Mouse (Mus musculus) kidney, adult 2 months (tissue): Measurements from ENCODE around the gene Scube3. TPM values are rescaled to one million over a fixed set of nuclear protein-coding genes. Genes with fewer than 3 reads are reported as not detected.

Experiments
- DNase-seq: peaks from one replicate; pipeline ENCODE4 v3.0.0; 2021
- H3K27ac ChIP-seq: fragments of 200-500 bp; 2 replicates; pipeline ENCODE4 v1.5.1; 2012; ENCODE audit warnings: low read depth, low read length, control low read depth, inconsistent platforms; ENCODE audit not compliant: insufficient read depth
- H3K27me3 ChIP-seq: fragments of 200-500 bp; replicated peaks from 2 replicates; pipeline ENCODE4 v1.6.1; 2012; ENCODE audit warnings: mild to moderate bottlenecking, moderate library complexity, low read length, inconsistent platforms; ENCODE audit not compliant: control insufficient read depth, insufficient read depth
- H3K36me3 ChIP-seq: fragments of 200-500 bp; 2 replicates; pipeline ENCODE4 v1.6.1; 2012; ENCODE audit warnings: mild to moderate bottlenecking, moderate library complexity, low read length, inconsistent platforms; ENCODE audit not compliant: control insufficient read depth, insufficient read depth
- H3K4me1 ChIP-seq: fragments of 200-500 bp; 2 replicates; pipeline ENCODE4 v1.6.1; 2011; ENCODE audit warnings: low read length; ENCODE audit not compliant: control insufficient read depth, insufficient read depth
- H3K4me3 ChIP-seq: fragments of 200-500 bp; 2 replicates; pipeline ENCODE4 v1.5.1; 2011; ENCODE audit warnings: mild to moderate bottlenecking, low read depth, low read length, control low read depth; ENCODE audit not compliant: insufficient read depth
- CTCF ChIP-seq: fragments of 200-500 bp; conservative IDR thresholded peaks from 2 replicates; pipeline ENCODE4 v1.5.1; 2011; ENCODE audit warnings: low read depth, mild to moderate bottlenecking, control low read depth, low read length, moderate library complexity, mixed read lengths; ENCODE audit not compliant: insufficient read depth, insufficient read length
- POLR2A ChIP-seq: fragments of 200-500 bp; IDR thresholded peaks from one replicate; pipeline ENCODE4 v1.6.1; 2011; ENCODE audit warnings: low read depth, low read length, control low read depth
- WGBS: fragments of 180-500 bp; shearing (Covaris S2); methylation state at CpG from one replicate; pipeline ENCODE4 v1.1.7; 2018; 5-methylcytosine and 5-hydroxymethylcytosine counted together
- polyA plus RNA-seq: library from polyadenylated mRNA; depleted of rRNA; stranded (reverse); fragments of >200 nt; gene quantifications from 2 replicates; pipeline ENCODE4 v1.2.3, GENCODE M21; 2012

Gene Scube3
- polyA plus RNA-seq, 1 experiment: 2.4 TPM

DNA sequence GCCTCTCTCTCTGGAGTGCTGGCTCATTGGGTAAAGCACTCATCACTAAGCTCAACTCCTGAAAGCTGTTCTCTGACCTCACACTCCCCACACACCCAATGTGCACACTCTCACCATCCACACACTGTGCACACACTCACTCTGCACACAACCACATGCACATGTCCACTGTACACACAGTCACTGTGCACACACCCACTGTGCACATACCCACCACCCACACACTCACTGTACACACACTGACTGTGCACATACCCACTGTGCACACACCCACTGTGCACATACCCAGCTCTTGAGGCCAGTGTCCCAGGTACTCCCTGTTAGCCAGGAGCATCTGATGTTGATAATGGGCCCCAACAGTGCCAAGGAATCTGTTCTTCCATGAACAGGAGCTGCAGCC lies 10.8 kb upstream of the Scube3 start:
- Histone ChIP-seq H3K4me1 (no peaks in the 10 kb centered on the region), H3K36me3 (no peaks in the 10 kb centered on the region), H3K27me3 (no peaks in the 10 kb centered on the region), H3K27ac (no peak overlapping the region), H3K4me3 (no peak overlapping the region)
- no peak for DNase-seq
- no peak for TF ChIP-seq POLR2A
- no peak for TF ChIP-seq CTCF

DNA sequence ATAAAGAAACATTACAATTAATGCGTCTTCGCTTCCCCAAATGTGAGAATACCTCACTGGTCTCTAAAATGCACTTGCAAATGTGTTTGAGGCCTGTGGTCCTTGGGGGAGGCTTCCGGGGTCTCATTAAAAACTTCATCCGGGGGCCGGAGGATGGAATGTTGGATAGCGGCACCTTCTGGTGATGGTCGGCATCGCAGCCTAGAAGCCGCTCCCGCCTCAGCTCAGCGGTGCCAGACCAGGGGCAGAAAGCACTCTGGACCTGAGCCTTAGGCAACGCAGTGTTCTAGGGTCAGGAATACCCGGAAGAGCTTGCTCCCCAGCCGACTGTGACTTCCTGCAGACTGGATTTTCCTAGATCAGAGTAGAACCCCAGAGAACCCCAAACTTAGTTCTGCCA lies 8.7 kb upstream of the Scube3 start:
- no peak for TF ChIP-seq POLR2A
- peak; percentile 70 for TF ChIP-seq CTCF
- Histone ChIP-seq H3K27me3 (no peaks in the 10 kb centered on the region), H3K4me1 (no peaks in the 10 kb centered on the region), H3K4me3 (no peak overlapping the region), H3K27ac (no peak overlapping the region), H3K36me3 (no peaks in the 10 kb centered on the region)
- 6% methylated on average over 14 of the region's 14 CpGs for WGBS
- peak; percentile 57 for DNase-seq

DNA sequence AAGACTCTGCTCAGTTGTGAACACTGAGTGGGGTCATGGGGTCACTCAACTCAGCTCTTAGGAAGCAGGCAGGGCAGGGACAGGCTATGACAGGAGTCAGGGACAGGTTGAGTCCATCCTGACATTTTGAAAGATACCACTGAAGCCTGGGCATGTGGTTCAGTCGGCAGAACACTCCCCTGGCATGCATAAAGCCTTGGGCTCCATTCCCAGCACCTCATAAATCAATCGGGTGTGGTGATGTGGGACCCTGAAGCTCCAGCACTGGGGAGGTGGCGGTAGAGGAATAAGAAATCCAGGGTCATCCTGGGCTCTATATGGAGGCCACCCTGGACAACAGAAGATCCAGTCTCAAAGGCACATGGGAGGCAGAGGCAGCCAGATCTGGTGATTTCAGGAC lies 6.4 kb upstream of the Scube3 start:
- no peak for TF ChIP-seq CTCF
- TF ChIP-seq POLR2A: no peak
- DNase-seq: no peak
- Histone ChIP-seq H3K36me3 (no peaks in the 10 kb centered on the region), H3K4me1 (no peaks in the 10 kb centered on the region), H3K4me3 (no peak overlapping the region), H3K27me3 (no peaks in the 10 kb centered on the region), H3K27ac (no peak overlapping the region)
- 65% methylated on average over 3 of the region's 3 CpGs for WGBS

DNA sequence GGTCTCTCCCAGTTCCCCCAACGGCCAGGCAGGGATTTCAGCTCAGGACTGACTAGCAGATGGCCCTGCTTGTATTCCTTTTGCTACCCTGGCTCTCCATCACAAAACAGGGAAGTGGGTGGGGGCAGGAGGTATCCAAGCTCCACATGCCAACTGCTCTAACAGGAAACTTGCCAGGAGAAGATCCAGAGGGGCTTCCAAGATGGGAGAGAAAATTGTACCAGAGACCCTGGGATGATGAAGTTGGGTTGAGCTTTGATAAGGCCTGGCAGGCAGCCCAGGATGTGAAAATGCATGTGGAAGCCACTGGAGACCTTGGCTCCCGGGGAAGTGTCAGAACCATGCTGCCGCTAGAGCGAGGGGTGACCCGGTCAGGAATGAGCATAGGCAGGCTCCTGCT lies 5.7 kb upstream of the Scube3 start:
- WGBS: 59% methylated on average over 5 of the region's 5 CpGs
- no peaks in the 10 kb centered on the region for H3K27me3 ChIP-seq
- no peaks in the 10 kb centered on the region for H3K36me3 ChIP-seq
- no peak overlapping the region for H3K4me3 ChIP-seq
- no peaks in the 10 kb centered on the region for H3K4me1 ChIP-seq
- no peak for TF ChIP-seq POLR2A
- no peak for TF ChIP-seq CTCF
- DNase-seq: no peak
- no peak overlapping the region for H3K27ac ChIP-seq

DNA sequence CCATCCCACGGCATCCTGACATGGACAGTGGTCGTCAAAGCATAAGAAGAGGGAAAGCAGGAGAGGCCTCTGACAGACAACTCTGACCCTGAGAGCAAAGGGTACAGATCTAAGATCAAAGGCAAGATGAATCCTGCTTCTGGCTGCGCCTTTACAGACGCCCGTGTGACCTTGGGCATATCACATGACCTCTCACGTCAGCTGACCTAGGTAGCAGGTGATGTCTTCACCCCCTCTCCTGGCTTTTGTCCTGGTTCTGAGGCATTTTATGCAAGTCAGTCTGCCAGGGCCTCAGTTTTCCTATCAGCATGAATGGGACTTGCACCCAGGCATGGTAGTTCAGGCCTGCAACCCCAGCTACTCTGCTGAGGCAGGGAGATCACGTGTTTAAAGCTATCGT lies 3.9 kb upstream of the Scube3 start:
- Histone ChIP-seq H3K4me3 (no peak overlapping the region), H3K4me1 (no peaks in the 10 kb centered on the region), H3K27me3 (no peaks in the 10 kb centered on the region; the same call in none of the 2 replicates), H3K27ac (no peak overlapping the region), H3K36me3 (no peaks in the 10 kb centered on the region)
- 92% methylated on average over 8 of the region's 8 CpGs for WGBS
- TF ChIP-seq POLR2A (no peak), CTCF (no peak)
- no peak for DNase-seq

DNA sequence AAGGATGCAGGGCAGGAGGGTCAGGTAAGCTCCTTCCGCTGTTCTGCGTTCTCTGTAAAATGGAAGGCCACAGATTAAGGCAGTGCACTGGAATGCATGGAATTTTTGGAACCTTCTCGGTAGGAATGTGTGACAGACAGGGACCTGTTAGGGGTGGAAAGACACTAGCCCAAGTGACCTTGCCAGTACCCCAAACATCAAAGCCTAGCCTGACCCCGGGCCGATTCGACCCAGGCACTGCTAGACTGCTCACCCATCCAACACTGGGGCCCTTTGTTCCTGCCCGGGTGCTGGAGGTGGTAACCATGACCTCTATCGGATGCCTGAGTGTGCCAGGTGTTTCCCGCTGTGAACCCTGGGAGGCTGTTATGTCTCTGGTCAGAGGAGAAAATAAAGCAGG lies 3.3 kb upstream of the Scube3 start:
- Histone ChIP-seq H3K4me3 (no peak overlapping the region), H3K27me3 (no peaks in the 10 kb centered on the region; the same call in none of the 2 replicates), H3K36me3 (no peaks in the 10 kb centered on the region), H3K27ac (no peak overlapping the region), H3K4me1 (no peaks in the 10 kb centered on the region)
- DNase-seq: no peak
- WGBS: 62% methylated on average over 9 of the region's 9 CpGs
- TF ChIP-seq CTCF (no peak), POLR2A (no peak)

DNA sequence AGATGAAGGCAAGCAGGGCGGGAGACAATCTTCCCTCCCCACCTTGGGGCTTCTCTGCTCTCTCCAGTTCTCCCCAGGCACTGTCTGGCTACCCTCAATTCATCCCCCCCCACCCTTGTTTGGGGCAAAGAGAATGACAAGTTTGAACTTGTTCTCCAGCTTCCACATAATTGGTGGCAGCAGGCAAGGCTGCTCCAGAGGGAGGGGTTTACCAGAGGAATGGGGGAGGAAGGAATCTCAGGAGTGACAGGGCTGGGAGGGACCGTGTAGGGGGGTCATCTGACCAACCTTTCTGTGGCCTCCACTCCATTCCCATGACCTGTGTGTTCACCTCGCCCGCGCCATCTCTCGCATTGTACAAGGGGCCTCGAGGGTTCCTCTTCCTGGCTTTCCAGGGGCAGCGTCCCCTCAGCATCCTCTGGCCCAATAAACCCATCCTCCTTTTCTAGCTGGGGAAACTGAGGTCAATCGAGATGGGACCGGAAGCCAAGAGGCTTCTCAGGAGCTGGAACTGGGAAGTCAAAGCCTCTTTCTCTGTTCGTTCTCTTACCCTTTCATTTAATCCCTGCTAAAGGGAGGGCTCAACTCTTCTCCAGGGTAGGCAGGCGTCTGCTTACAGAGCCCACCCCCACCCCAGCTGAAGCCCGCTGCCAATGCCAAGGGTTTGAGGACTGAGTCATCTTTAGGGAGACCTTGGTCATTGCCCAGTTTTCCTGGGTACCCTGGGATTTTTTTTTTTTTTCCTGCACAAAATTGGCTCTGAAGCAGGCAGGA lies 1.3 kb upstream of the Scube3 start:
- WGBS: 55% methylated on average over 13 of the region's 13 CpGs
- TF ChIP-seq CTCF (no peak), POLR2A (no peak)
- DNase-seq: no peak
- Histone ChIP-seq H3K4me1 (no peaks in the 10 kb centered on the region), H3K27ac (no peak overlapping the region), H3K36me3 (no peaks in the 10 kb centered on the region), H3K27me3 (no peaks in the 10 kb centered on the region; the same call in none of the 2 replicates), H3K4me3 (no peak overlapping the region)
